Mouse (Mus musculus) activated CD4-positive, CD25-positive, alpha-beta regulatory T cell, adult 4 months (primary cell): Measurements from ENCODE around the gene Daglb. TPM values are rescaled to one million over a fixed set of nuclear protein-coding genes. Genes with fewer than 3 reads are reported as not detected.
"Not testable (repeated sequence)": the region's sequence is repeated elsewhere in the genome, so short reads cannot be mapped to it uniquely, and the experiment has no call there.

Source experiments
- ATAC-seq: one replicate; pipeline ENCODE4 v1.8.0; 2017
- polyA plus RNA-seq, 2 experiments: library from polyadenylated mRNA; unstranded; fragments of 100-300 nt; shearing (Covaris generic); gene quantifications; one replicate each; pipeline ENCODE4 v1.2.1; 2017

Daglb gene
- polyA plus RNA-seq, 2 experiments from 2014 or later = 8.5 to 10.6 TPM

GRCm38 (mm10) chr5:143520415-143520814, 56.0 kb downstream of the Daglb start:
- peak; percentile 30 for ATAC-seq

GRCm38 (mm10) chr5:143522882-143523281, 58.5 kb downstream of the Daglb start:
- no peak for ATAC-seq

GRCm38 (mm10) chr5:143525454-143526225, 61.3 kb downstream of the Daglb start:
- ATAC-seq = no peak

GRCm38 (mm10) chr5:143526698-143527331, 62.4 kb downstream of the Daglb start:
- ATAC-seq = peak; percentile 44

GRCm38 (mm10) chr5:143527486-143528307, 63.3 kb downstream of the Daglb start, which contains the start of gene Rac1:
TSS of gene Rac1 (minus strand) at chr5:143528036.
- peak; percentile 71 for ATAC-seq

GRCm38 (mm10) chr5:143528308-143528683, 63.9 kb downstream of the Daglb start:
- peak; percentile 13 for ATAC-seq

- ATAC-seq = no peak
Observed at GRCm38 (mm10) chr5:143530715-143531114, 66.3 kb downstream of the Daglb start.

- ATAC-seq = no peak
Observed at GRCm38 (mm10) chr5:143534922-143535321, 70.5 kb downstream of the Daglb start.

- ATAC-seq = no peak
Observed at GRCm38 (mm10) chr5:143537022-143537421, 72.6 kb downstream of the Daglb start.

- ATAC-seq = no peak
Observed at GRCm38 (mm10) chr5:143539111-143539510, 74.7 kb downstream of the Daglb start.

- peak; percentile 62 for ATAC-seq
Observed at GRCm38 (mm10) chr5:143547384-143547783, 83.0 kb downstream of the Daglb start.

GRCm38 (mm10) chr5:143547866-143548265, 83.5 kb downstream of the Daglb start:
- ATAC-seq = no peak

GRCm38 (mm10) chr5:143548401-143548846, 84.0 kb downstream of the Daglb start:
- ATAC-seq = peak; percentile 85

- ATAC-seq = not testable (repeated sequence)
Observed at GRCm38 (mm10) chr5:143548922-143549321, 84.5 kb downstream of the Daglb start.

- ATAC-seq = no peak
Observed at GRCm38 (mm10) chr5:143552911-143553310, 88.5 kb downstream of the Daglb start.

- ATAC-seq = no peak
Observed at GRCm38 (mm10) chr5:143555233-143555632, 90.8 kb downstream of the Daglb start.

Other genes with a start within 250 kb of the Daglb start
- not detected for gene Spdye4a, start 237.7 kb upstream of the Daglb start, polyA plus RNA-seq
- gene Zfp12, start 229.4 kb upstream of the Daglb start, polyA plus RNA-seq = 1 to 10 TPM; 2.8 to 3.0 TPM
- under 1 TPM; 0.19 to 0.25 TPM for gene Zfp316, start 194.6 kb upstream of the Daglb start, polyA plus RNA-seq
- gene Zfp853, start 171.0 kb upstream of the Daglb start, polyA plus RNA-seq = not detected
- 1 to 10 TPM; 5.5 to 8.5 TPM for gene E130309D02Rik, start 149.2 kb upstream of the Daglb start, polyA plus RNA-seq
- gene Zdhhc4, start 135.3 kb upstream of the Daglb start, polyA plus RNA-seq = 10 to 100 TPM; 63.7 to 68.0 TPM
- gene Grid2ip, start 107.2 kb upstream of the Daglb start, polyA plus RNA-seq = not detected
- gene Kdelr2, start 60.7 kb upstream of the Daglb start, polyA plus RNA-seq = 10 to 100 TPM; 71.0 to 76.8 TPM
- gene Rac1, start 63.5 kb downstream of the Daglb start, polyA plus RNA-seq = 10 to 100 TPM; 63.1 to 70.0 TPM
- 10 to 100 TPM; 30.3 to 32.8 TPM for gene Cyth3, start 157.9 kb downstream of the Daglb start, polyA plus RNA-seq